Mouse (Mus musculus): ENCODE measurements around the gene 4931400O07Rik. TPM values are rescaled to one million over a fixed set of nuclear protein-coding genes. Genes with fewer than 3 reads are reported as not detected.

The 4931400O07Rik gene
- not detected in 2 replicates for polyA plus RNA-seq (2016; fragmentation: Nextera tagmentation; extraction: Ambion mirVana)

GRCm38 (mm10) chrX:62467691-62468090, at the start of gene 4931400O07Rik:
Gene 4931400O07Rik, plus strand, starts transcription at chrX:62467991.
- no peaks in the 10 kb centered on the region for H3K36me3 ChIP-seq (replicated peaks)
- H3K27me3 ChIP-seq (ENCODE audit: poor library complexity, severe bottlenecking), result no peaks in the 10 kb centered on the region
- H3K4me1 ChIP-seq, result no peaks in the 10 kb centered on the region
- H3K9me3 ChIP-seq, result no peaks in the 10 kb centered on the region
- DNase-seq (ENCODE audit: extremely low spot score, low spot score), result no peak
- no peak within 1 kb of the TSS for H3K27ac ChIP-seq
- H3K4me3 ChIP-seq, result no peak within 1 kb of the TSS
- 83% methylated on average over 2 of the region's 2 CpGs for WGBS

Other genes starting within 250 kb of the 4931400O07Rik start
- gene 4933402E13Rik, start 184.5 kb upstream of the 4931400O07Rik start, polyA plus RNA-seq (2016; fragmentation: Nextera tagmentation; extraction: Ambion mirVana), result not detected in 2 replicates